Mouse (Mus musculus) midbrain, embryonic 15.5 days (tissue): ENCODE data around the gene Dnajc15. TPM values are rescaled to one million over a fixed set of nuclear protein-coding genes. Genes with fewer than 3 reads are reported as not detected.

Experiments used
- ATAC-seq: fragments of 200-750 bp; cut with Nextera tagmentation; replicated peaks from 2 replicates; pipeline ENCODE4 v1.8.0; 2017; ENCODE audit warnings: moderate TSS enrichment
- H3K27ac ChIP-seq: fragments of 300-500 bp; sonication (generic); 2 replicates; pipeline ENCODE4 v1.5.1; 2015; ENCODE audit warnings: mild to moderate bottlenecking, inconsistent platforms
- H3K27me3 ChIP-seq: fragments of 300-500 bp; sonication (generic); replicated peaks from 2 replicates; pipeline ENCODE4 v1.6.1; 2015; ENCODE audit warnings: inconsistent platforms
- H3K36me3 ChIP-seq: fragments of 300-500 bp; sonication (generic); replicated peaks from 2 replicates; pipeline ENCODE4 v1.6.1; 2015; ENCODE audit warnings: inconsistent platforms
- H3K4me1 ChIP-seq: fragments of 300-500 bp; sonication (generic); 2 replicates; pipeline ENCODE4 v1.6.1; 2015; ENCODE audit warnings: inconsistent platforms
- H3K4me2 ChIP-seq: fragments of 300-500 bp; sonication (generic); 2 replicates; pipeline ENCODE4 v1.6.1; 2015; ENCODE audit warnings: inconsistent platforms, mild to moderate bottlenecking, moderate library complexity
- H3K4me3 ChIP-seq: fragments of 300-500 bp; sonication (generic); 2 replicates; pipeline ENCODE4 v1.5.1; 2015; ENCODE audit warnings: mild to moderate bottlenecking, inconsistent platforms
- H3K9ac ChIP-seq: fragments of 300-500 bp; sonication (generic); 2 replicates; pipeline ENCODE4 v1.6.1; 2015; ENCODE audit warnings: mild to moderate bottlenecking, inconsistent platforms
- H3K9me3 ChIP-seq: fragments of 300-500 bp; sonication (generic); 2 replicates; pipeline ENCODE4 v1.6.1; 2016; ENCODE audit warnings: inconsistent platforms
- WGBS: fragments of 180-500 bp; shearing (Covaris S2); methylation state at CpG from one replicate; pipeline ENCODE4 v1.1.7; 2015; ENCODE audit warnings: mixed read lengths; 5-methylcytosine and 5-hydroxymethylcytosine counted together
- polyA plus RNA-seq: library from polyadenylated mRNA; unstranded; fragments of >200 nt; fragmentation: Nextera tagmentation; extraction: Ambion mirVana; gene quantifications from 2 replicates; pipeline ENCODE4 v1.2.1, GENCODE M21; 2015

Dnajc15 gene
- polyA plus RNA-seq, 1 experiment from 2014 or later = 76.2 TPM

DNA sequence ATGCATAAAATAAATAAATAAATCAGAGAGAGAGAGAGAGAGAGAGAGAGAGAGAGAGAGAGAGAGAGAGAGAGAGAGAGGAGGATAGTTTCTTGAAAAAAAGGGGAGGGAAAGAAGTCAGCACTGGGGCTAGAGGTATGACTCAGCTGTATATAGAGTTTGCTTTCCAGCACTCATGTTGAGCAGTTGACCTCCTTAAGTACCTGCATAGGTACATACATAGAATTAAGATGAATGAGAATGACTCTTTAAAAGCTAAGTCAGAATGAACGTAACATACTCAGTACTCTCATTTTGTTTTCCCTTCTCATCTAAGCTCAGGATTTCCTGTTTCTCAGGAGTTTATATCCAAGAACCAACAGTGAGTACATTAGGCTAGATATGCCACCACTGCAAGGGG, 62.0 kb downstream of the Dnajc15 start:
- Histone ChIP-seq H3K27ac (no peak overlapping the region), H3K27me3 (no peaks in the 10 kb centered on the region), H3K4me2 (no peak overlapping the region), H3K9ac (no peak overlapping the region), H3K4me3 (no peak overlapping the region), H3K36me3 (no peaks in the 10 kb centered on the region), H3K4me1 (no peaks in the 10 kb centered on the region), H3K9me3 (no peaks in the 10 kb centered on the region)
- no peak for ATAC-seq
- 97% methylated on average over 1 of the region's 1 CpGs for whole genome bisulfite sequencing

DNA sequence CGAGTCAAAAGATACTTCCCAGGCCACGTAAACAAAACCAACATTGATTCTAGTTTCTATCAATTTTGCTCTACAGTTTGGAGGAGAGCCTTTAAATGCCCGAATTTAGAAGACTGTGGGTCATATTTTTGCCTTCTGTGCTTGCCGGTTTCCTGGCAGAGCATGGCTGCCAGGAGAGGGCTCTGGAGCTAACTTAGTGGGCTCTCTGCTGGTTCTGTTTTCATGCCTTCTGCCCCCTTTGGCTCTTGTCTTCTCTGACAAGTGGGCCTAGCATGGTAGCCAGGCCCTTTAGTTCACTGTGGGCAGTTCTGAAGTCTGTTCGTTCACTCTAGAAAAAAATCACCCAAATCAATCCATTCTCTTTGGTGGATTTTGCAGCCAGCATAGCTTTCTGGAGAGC, 63.5 kb downstream of the Dnajc15 start:
- no peaks in the 10 kb centered on the region for H3K9me3 ChIP-seq
- H3K27me3 ChIP-seq = no peaks in the 10 kb centered on the region
- H3K4me3 ChIP-seq = no peak overlapping the region
- H3K4me2 ChIP-seq = no peak overlapping the region
- H3K27ac ChIP-seq = no peak overlapping the region
- no peaks in the 10 kb centered on the region for H3K4me1 ChIP-seq
- H3K9ac ChIP-seq = no peak overlapping the region
- no peak for ATAC-seq
- WGBS = 86% methylated on average over 5 of the region's 5 CpGs
- no peaks in the 10 kb centered on the region for H3K36me3 ChIP-seq

DNA sequence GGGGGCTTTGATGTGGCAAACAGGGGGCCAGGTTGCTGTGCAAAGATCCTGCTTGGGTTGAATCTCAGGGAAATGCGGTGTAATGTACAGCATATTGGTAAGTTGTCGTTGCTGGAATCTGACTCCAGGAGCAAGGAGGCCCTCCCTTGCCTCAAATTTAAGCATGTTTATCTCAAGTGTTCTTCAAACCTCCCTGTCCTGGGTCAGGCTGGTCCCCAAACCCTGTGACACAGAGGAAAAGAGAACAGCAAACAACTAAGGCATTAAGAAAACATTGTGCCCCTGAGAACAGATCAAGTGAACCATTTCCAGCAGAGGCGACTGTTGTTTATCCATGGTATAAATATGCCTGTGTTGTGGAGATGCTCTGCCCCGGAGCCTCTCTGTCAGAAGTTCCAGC, 67.1 kb downstream of the Dnajc15 start:
- no peak overlapping the region for H3K4me3 ChIP-seq
- no peak overlapping the region for H3K27ac ChIP-seq
- no peak for ATAC-seq
- H3K9ac ChIP-seq = no peak overlapping the region
- H3K9me3 ChIP-seq = no peaks in the 10 kb centered on the region
- WGBS = 90% methylated on average over 4 of the region's 4 CpGs
- H3K36me3 ChIP-seq = no peaks in the 10 kb centered on the region
- H3K4me2 ChIP-seq = no peak overlapping the region
- H3K27me3 ChIP-seq = no peaks in the 10 kb centered on the region
- H3K4me1 ChIP-seq = peaks cover 7% of the 10 kb centered on the region

DNA sequence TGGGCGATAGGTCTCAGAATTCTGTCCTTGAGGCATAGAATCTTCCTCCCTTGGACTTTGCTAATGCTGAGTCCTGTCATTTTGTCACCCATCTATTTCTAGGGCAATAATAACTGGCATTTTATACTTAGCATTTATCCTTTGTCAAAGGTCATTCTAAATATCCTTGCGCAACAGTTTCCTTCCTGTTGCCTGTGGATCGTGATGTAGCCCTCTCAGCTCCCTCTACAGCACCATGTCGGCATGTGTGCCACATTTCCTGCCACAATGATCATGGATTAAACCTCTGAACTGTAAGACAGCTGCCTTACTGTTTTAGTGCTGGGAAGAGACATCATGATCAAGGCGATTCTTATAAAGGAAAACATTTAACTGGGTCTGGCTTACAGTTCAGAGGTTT, 68.6 kb downstream of the Dnajc15 start:
- H3K4me2 ChIP-seq = no peak overlapping the region
- no peaks in the 10 kb centered on the region for H3K36me3 ChIP-seq
- H3K27ac ChIP-seq = no peak overlapping the region
- no peak overlapping the region for H3K9ac ChIP-seq
- no peaks in the 10 kb centered on the region for H3K9me3 ChIP-seq
- no peak overlapping the region for H3K4me3 ChIP-seq
- ATAC-seq = no peak
- WGBS = 87% methylated on average over 5 of the region's 5 CpGs
- no peaks in the 10 kb centered on the region for H3K27me3 ChIP-seq
- peaks cover 22% of the 10 kb centered on the region for H3K4me1 ChIP-seq

DNA sequence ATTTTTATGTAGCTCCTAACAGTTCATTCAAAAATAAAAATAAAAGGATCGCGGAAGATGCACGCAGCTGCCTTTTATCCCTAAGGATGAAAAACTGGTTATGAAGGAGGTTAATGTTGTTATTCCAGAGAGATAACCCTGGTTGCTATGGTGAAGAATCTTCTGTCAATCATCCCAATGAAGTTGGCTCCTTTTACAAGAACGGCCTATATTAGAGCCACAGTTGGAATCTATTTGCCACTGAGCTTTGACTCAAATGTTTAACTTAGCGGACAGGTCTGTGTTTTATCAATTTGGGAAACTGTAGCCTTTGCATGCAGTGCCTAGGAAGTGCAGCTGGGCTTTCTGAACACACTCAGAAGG, 72.7 kb downstream of the Dnajc15 start:
- no peaks in the 10 kb centered on the region for H3K27me3 ChIP-seq
- 11% methylated on average over 5 of the region's 5 CpGs for WGBS
- no peak overlapping the region for H3K4me3 ChIP-seq
- H3K9ac ChIP-seq = no peak overlapping the region
- peak; percentile 75 for ATAC-seq
- H3K27ac ChIP-seq = peak overlapping the region; percentile 81
- H3K9me3 ChIP-seq = no peaks in the 10 kb centered on the region
- H3K4me2 ChIP-seq = peak overlapping the region; percentile 31
- no peaks in the 10 kb centered on the region for H3K36me3 ChIP-seq
- H3K4me1 ChIP-seq = peaks cover 24% of the 10 kb centered on the region

DNA sequence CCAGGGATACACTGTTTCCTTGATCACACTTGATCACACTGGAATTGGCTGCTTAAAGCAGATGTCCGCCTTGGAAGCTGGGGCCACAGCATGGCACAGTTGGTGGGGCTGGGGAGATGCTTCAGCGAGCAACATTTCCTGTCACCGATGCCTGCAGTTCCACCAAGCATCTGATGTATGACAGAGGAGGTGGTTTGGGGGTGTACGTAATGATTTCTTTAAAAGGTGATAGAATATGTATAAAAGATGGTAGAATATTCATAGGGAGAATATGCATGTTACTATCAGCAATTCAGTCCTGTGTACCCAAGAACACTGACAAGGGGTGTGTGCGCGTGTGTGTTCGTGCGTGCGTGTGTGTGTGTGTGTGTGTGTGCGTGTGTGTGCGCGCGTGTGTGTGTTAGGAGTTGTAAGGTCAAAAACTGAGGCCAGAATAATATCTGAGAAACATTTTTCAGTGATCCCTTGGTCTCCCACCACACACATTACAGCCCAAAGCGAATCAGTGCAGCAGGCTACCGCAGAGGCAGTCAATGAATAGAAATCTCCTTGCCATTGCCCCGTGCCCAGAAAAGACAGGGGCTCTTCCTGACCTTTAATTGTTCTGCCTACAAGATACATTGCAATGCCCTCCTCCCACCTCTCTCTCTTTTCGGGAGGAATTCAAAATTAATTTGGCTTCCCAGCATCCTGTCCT, 73.2 kb downstream of the Dnajc15 start:
- WGBS = 53% methylated on average over 17 of the region's 17 CpGs

DNA sequence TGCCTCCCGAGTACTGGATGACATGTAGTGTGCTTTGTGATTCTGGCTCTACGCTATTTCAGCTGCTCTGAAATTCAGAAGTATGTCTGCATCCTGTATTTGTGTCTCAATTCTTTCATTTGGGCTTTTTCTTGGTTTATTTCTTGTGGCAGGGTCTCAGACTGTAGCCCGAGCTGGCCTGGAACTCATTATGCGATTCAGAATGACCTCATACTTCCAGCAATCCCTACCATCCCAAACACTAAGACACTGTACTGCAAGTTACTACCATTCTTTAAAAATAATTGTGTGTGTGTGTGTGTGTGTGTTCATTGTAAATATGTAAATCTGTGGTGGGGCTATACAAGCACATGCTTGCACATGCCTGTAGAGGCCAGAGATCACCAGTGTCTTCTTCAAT, 78.4 kb downstream of the Dnajc15 start:
- H3K9me3 ChIP-seq = no peaks in the 10 kb centered on the region
- no peak overlapping the region for H3K27ac ChIP-seq
- no peak for ATAC-seq
- H3K9ac ChIP-seq = no peak overlapping the region
- H3K4me3 ChIP-seq = no peak overlapping the region
- WGBS = 81% methylated on average over 4 of the region's 4 CpGs
- H3K4me1 ChIP-seq = peaks cover 4% of the 10 kb centered on the region
- H3K4me2 ChIP-seq = no peak overlapping the region
- H3K36me3 ChIP-seq = no peaks in the 10 kb centered on the region
- no peaks in the 10 kb centered on the region for H3K27me3 ChIP-seq

More for the DNA sequence above, 73.2 kb downstream of the Dnajc15 start:
- Histone ChIP-seq H3K9ac (peak overlapping the region; percentile 25; the same call in 1 of the 2 replicates), H3K27me3 (no peaks in the 10 kb centered on the region), H3K36me3 (no peaks in the 10 kb centered on the region), H3K9me3 (no peaks in the 10 kb centered on the region), H3K27ac (peak overlapping the region; percentile 81), H3K4me1 (peaks cover 24% of the 10 kb centered on the region), H3K4me2 (peak overlapping the region; percentile 31), H3K4me3 (no peak overlapping the region)
- ATAC-seq = peak; percentile 66

DNA sequence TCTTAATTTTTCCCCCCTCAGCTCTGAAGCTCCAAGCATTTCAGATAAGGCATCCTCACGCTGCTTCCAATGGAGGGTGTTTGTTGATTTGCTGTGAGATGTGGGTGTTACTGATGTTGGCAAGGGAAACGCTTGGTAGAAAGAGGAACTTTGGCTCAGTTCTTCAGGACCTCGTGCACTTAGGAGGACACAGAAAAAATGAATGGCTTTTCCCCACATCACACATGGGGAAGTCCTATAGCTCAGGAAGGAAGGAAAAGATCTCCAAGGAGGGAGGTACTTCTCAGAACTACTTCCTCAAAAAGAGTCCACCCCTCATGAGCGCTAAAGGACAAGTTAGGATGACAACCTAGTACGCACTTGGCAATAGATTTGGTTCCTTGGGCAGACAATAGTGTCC, 79.7 kb downstream of the Dnajc15 start:
- WGBS = 89% methylated on average over 5 of the region's 5 CpGs
- H3K27ac ChIP-seq = no peak overlapping the region
- no peaks in the 10 kb centered on the region for H3K9me3 ChIP-seq
- H3K4me1 ChIP-seq = no peaks in the 10 kb centered on the region; the same call in 1 of the 2 replicates
- no peaks in the 10 kb centered on the region for H3K36me3 ChIP-seq
- no peak for ATAC-seq
- no peak overlapping the region for H3K4me3 ChIP-seq
- H3K4me2 ChIP-seq = no peak overlapping the region
- H3K9ac ChIP-seq = no peak overlapping the region
- no peaks in the 10 kb centered on the region for H3K27me3 ChIP-seq

DNA sequence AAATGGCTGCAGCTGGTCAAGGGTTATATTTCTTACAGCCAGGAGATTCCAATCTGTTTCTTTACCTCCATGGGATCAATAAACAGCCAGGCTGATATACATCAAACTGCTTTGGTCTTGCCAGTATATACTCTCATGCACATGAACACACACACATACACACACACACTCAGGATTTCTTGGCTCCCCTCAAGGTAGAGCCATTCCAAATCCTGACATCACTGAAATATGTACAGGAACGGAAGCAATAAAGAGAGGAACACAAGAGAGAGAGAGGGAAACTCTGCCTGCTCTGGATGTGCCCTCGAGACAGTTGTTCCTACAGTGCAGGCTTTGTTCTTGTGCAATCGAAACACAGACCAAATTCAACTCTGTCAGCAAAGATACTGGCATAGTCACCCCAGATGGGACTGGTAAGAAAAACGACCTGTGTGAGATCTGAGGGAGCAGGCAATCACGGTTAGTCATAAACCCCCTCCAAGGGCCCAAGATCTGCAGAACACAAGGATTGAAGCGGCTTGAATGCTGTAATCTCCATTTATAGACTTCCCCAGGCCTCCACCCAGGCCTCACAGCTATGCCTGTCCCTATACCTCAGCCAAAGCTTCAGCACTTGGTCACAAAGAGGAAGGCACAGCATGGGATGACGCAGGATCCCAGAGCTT, 80.5 kb downstream of the Dnajc15 start:
- no peak overlapping the region for H3K9ac ChIP-seq
- no peak overlapping the region for H3K4me2 ChIP-seq
- no peak for ATAC-seq
- WGBS = 66% methylated on average over 7 of the region's 7 CpGs
- H3K27ac ChIP-seq = no peak overlapping the region
- H3K9me3 ChIP-seq = no peaks in the 10 kb centered on the region
- no peak overlapping the region for H3K4me3 ChIP-seq
- no peaks in the 10 kb centered on the region for H3K36me3 ChIP-seq
- H3K4me1 ChIP-seq = no peaks in the 10 kb centered on the region; the same call in 1 of the 2 replicates
- H3K27me3 ChIP-seq = no peaks in the 10 kb centered on the region

DNA sequence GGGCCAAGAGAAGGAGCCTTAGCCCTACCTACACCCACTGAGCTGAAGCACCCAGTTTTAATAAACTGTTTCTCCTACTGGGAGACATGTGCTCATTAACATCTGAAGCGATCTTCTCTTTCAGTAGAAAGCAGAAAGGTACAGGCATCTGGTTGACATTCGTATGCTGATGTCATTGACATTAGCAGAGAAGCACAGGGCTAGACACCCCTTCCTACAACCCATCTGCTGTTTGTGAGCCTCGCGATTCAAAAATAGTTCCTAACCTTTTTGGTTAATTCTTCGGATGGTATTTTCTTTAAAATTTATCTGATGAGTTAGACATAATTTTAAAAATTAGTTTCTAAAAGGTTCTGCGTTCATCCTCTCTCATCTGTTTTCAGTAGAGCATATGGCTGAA, 81.9 kb downstream of the Dnajc15 start:
- ATAC-seq = no peak
- H3K9me3 ChIP-seq = no peaks in the 10 kb centered on the region
- no peaks in the 10 kb centered on the region for H3K36me3 ChIP-seq
- H3K4me1 ChIP-seq = no peaks in the 10 kb centered on the region; the same call in 1 of the 2 replicates
- no peak overlapping the region for H3K4me2 ChIP-seq
- no peak overlapping the region for H3K9ac ChIP-seq
- no peak overlapping the region for H3K27ac ChIP-seq
- 95% methylated on average over 6 of the region's 6 CpGs for WGBS
- no peaks in the 10 kb centered on the region for H3K27me3 ChIP-seq
- H3K4me3 ChIP-seq = no peak overlapping the region

DNA sequence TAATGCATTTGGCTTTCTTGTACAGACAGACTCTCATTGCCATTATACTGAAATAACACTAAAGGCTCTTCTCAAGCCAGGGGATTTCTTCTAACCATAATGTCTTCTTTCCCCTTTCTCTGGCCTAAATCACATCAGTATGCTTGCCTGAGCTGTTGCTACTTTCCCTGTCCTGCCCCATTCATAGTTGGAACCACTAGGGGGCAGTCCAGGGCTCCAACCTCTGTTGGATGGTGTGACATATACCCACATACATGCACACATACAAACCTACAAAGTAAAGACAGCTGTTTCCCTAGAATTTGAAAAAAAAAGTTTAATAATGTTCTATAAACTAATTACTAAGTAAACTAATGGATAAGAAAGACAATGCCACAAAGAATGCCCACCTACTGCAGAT, 91.7 kb downstream of the Dnajc15 start:
- Histone ChIP-seq H3K4me2 (no peak overlapping the region), H3K9ac (no peak overlapping the region), H3K27me3 (no peaks in the 10 kb centered on the region), H3K4me1 (no peaks in the 10 kb centered on the region), H3K9me3 (no peaks in the 10 kb centered on the region), H3K4me3 (no peak overlapping the region), H3K27ac (no peak overlapping the region), H3K36me3 (no peaks in the 10 kb centered on the region)
- ATAC-seq = no peak

DNA sequence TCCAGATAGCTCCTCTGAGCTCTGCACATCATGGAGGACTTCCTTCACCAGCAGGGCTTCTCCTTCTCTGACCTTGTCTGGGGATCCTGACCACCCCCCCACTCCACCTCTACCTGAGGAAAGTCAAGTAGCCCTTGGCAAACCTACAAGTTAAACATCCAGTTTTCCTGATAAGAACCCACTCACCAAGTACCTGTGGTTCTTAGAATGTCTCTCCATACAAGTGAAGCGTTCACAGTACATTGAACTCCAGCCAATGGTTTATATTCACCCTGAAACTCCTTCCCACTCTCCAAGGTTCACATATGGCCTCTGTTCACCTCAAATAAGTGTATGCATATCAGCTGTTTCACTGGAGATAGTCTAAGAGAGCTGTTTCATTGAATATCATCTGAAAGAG, 97.6 kb downstream of the Dnajc15 start:
- no peaks in the 10 kb centered on the region for H3K36me3 ChIP-seq
- no peak overlapping the region for H3K4me2 ChIP-seq
- H3K9ac ChIP-seq = no peak overlapping the region
- no peak overlapping the region for H3K4me3 ChIP-seq
- 100% methylated on average over 1 of the region's 1 CpGs for WGBS
- H3K4me1 ChIP-seq = 0 out of 2 replicates have a peak, but pooled peaks cover 3% of the 10 kb centered on the region
- no peak overlapping the region for H3K27ac ChIP-seq
- ATAC-seq = no peak
- no peaks in the 10 kb centered on the region for H3K9me3 ChIP-seq
- H3K27me3 ChIP-seq = no peaks in the 10 kb centered on the region

DNA sequence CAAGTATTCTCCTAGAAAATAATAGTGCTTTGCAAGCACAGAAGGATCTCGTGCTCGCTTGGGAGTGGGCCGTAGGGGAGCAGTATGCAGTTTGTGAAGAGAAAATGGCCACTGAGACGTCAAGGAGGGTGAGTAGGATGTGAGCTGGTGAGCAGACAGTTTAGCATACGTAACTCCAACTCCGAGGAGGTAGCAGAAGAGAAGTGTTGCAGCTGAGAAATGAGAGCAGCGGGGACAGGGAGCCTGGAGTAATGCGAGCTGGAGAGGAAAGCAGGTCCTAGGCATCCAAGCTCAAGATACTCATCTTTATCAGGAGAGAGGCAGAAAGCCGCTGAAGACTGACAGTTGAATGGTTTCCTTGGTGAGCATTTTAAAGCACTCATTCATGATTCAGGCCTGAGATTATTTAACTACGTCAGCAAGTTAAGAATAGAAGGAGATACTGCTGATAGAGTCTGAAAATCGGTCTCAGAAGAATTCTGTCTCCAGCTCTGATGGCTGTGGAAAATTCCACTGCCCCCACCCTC, 98.9 kb downstream of the Dnajc15 start:
- Histone ChIP-seq H3K36me3 (no peaks in the 10 kb centered on the region), H3K27ac (no peak overlapping the region), H3K4me1 (0 out of 2 replicates have a peak, but pooled peaks cover 3% of the 10 kb centered on the region), H3K4me2 (no peak overlapping the region), H3K9me3 (no peaks in the 10 kb centered on the region), H3K4me3 (no peak overlapping the region), H3K9ac (no peak overlapping the region), H3K27me3 (no peaks in the 10 kb centered on the region)
- peak; percentile 11; the same call in 1 of the 2 replicates for ATAC-seq
- 64% methylated on average over 11 of the region's 11 CpGs for WGBS
